Mouse (Mus musculus): Measurements from ENCODE around the gene Gm49380. TPM values are rescaled to one million over a fixed set of nuclear protein-coding genes. Genes with fewer than 3 reads are reported as not detected.
A peak's percentile ranks its signal among the peaks of the same experiment; 100 is the strongest.

Gene Gm49380
- polyA plus RNA-seq, 1 experiment from 2014 or later: 0.10 TPM

DNA sequence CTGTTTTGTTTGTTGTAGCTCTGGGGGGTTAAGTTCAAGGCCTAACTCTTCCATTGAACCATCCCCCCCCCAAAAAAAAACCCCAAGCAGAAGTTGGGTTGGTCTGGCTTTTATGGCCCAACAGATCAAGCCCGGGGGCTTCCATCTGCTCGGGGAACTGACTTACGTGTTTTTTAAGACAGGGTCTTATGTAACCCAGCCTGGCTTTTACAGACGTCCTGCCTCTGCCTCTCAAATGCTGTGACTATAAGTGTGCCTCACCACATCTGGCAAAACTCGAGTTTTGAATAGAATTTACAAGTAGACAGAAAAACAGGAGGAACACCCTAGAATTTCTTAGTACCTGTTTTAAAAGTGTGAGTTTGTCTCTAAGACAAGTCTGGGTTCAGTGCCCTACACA lies 31.7 kb downstream of the Gm49380 start:
- Histone ChIP-seq H3K9me3 (replicated peaks; ENCODE audit: control insufficient read depth, low read length, poor library complexity, severe bottlenecking) (no peaks in the 10 kb centered on the region), H3K4me2 (ENCODE audit: low read length) (no peak overlapping the region), H3K27ac (ENCODE audit: low read length) (no peak overlapping the region), H3K4me1 (ENCODE audit: control insufficient read depth, insufficient read depth, low read length) (peaks cover 12% of the 10 kb centered on the region), H3K36me3 (ENCODE audit: control insufficient read depth, insufficient read depth, low read length) (no peaks in the 10 kb centered on the region), H3K27me3 (ENCODE audit: control insufficient read depth, insufficient read depth, low read depth, low read length) (peaks cover 21% of the 10 kb centered on the region), H3K9ac (ENCODE audit: low read depth, low read length) (no peak overlapping the region), H3K4me3 (ENCODE audit: low read depth, low read length) (no peak overlapping the region)
- ATAC-seq: no peak
- 71% methylated on average over 5 of the region's 5 CpGs for WGBS

DNA sequence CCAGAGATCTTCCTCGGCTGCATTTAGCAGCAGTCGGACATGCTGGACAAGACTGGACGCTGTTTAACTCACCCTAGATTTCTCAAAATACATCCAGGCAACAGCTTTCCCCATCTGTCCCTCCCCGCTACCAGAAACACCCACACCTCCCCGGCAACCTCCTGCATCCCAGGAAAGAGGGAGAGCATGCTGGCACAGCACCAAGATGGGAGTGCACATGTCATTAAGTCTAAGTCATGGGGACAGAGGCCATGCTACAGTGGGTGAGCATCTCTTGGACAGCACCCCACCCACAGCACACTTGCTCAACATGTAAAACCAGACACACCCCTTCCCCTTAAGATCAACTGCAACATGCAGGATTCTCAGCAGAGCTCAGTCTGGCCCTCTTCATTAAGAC lies 32.3 kb downstream of the Gm49380 start:
- no peak for ATAC-seq
- WGBS: 87% methylated on average over 5 of the region's 5 CpGs
- Histone ChIP-seq H3K4me1 (ENCODE audit: control insufficient read depth, insufficient read depth, low read length) (peaks cover 12% of the 10 kb centered on the region), H3K9me3 (replicated peaks; ENCODE audit: control insufficient read depth, low read length, poor library complexity, severe bottlenecking) (no peaks in the 10 kb centered on the region), H3K4me2 (ENCODE audit: low read length) (no peak overlapping the region), H3K27ac (ENCODE audit: low read length) (no peak overlapping the region), H3K9ac (ENCODE audit: low read depth, low read length) (no peak overlapping the region), H3K36me3 (ENCODE audit: control insufficient read depth, insufficient read depth, low read length) (no peaks in the 10 kb centered on the region), H3K27me3 (ENCODE audit: control insufficient read depth, insufficient read depth, low read depth, low read length) (peaks cover 15% of the 10 kb centered on the region), H3K4me3 (ENCODE audit: low read depth, low read length) (no peak overlapping the region)

DNA sequence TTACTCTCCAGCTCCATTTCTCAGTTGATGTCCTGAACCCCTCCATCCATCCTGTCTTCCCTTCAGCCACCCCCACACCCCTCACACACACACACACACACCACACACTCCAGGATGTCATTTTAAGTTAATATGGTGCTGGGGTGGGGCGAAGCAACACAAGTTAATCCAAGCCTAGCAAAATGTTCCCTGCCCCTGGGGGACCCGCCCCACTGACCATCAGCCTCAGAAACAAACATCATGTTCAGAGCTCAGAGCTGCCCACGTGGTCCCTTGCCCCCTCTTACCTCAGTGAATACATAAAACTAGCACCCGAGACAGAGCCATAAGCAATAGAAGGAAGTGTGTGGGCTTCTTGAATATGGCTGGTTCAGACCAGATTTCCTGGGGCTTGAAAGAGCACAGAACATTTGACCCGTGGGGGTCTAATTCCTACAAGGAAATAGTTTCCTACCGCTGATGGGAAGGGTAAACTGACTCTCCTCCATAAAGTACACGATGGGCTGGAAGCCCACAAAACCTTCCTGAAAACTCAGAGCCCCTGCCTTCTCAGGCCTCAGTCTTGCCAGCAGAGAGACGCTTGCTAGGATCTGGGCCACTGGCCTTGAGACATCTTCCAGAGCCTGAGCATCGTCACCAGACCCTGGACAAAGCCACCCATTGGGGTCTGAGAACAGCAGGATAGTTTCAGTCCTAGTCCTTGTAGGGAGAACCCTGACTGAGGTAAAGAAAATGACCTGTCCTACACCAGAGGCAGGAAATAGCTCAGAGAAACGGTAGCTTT lies 33.1 kb downstream of the Gm49380 start:
- Histone ChIP-seq H3K36me3 (ENCODE audit: control insufficient read depth, insufficient read depth, low read length) (no peaks in the 10 kb centered on the region), H3K4me2 (ENCODE audit: low read length) (no peak overlapping the region), H3K9me3 (replicated peaks; ENCODE audit: control insufficient read depth, low read length, poor library complexity, severe bottlenecking) (no peaks in the 10 kb centered on the region), H3K9ac (ENCODE audit: low read depth, low read length) (no peak overlapping the region), H3K27ac (ENCODE audit: low read length) (no peak overlapping the region), H3K4me3 (ENCODE audit: low read depth, low read length) (no peak overlapping the region), H3K4me1 (ENCODE audit: control insufficient read depth, insufficient read depth, low read length) (peaks cover 12% of the 10 kb centered on the region), H3K27me3 (ENCODE audit: control insufficient read depth, insufficient read depth, low read depth, low read length) (peaks cover 8% of the 10 kb centered on the region; the same call in 1 of the 2 replicates)
- WGBS: 75% methylated on average over 10 of the region's 10 CpGs
- ATAC-seq: no peak

DNA sequence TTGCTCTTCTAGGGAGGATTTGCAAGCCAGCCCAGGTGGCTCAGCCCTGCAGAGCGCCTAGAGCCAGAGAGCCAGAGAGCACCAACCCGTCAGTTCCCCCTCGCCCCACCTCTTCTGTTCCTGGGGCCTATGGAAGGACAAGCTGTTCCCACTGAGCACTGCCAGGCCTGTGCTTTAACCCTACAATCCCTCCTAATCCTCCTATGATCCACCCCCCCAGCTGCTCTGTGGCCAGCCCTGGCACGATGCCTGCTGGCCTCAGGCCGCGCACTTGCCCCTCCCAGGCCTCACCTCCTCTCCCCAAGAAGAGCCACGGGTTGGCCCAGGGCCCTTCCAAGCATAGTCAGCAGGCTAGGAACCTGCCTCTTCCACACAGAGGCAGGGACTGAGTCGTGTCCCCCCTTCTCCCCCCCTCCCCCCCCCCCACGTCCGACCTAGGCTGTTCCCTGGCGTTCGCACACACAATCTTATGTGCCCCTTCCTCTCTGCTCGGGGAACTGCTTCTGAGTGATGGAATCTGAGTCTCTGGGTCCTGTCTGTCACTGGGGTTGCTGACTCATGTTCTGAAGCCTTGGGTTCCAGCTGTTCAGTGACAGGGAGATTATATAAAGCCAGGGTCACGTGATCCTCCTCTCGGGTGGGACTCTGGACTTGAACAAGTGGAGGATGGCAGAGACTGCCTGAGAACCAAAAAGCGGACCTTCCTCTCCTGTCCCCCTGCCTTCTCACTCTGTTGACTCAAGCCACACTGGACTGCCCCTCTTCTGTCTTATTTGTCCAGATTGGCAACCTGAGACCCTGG lies 34.1 kb downstream of the Gm49380 start:
- Histone ChIP-seq H3K36me3 (ENCODE audit: control insufficient read depth, insufficient read depth, low read length) (no peaks in the 10 kb centered on the region), H3K27ac (ENCODE audit: low read length) (no peak overlapping the region), H3K4me2 (ENCODE audit: low read length) (no peak overlapping the region), H3K4me1 (ENCODE audit: control insufficient read depth, insufficient read depth, low read length) (peaks cover 7% of the 10 kb centered on the region), H3K27me3 (ENCODE audit: control insufficient read depth, insufficient read depth, low read depth, low read length) (peaks cover 8% of the 10 kb centered on the region; the same call in 1 of the 2 replicates), H3K4me3 (ENCODE audit: low read depth, low read length) (no peak overlapping the region), H3K9ac (ENCODE audit: low read depth, low read length) (no peak overlapping the region), H3K9me3 (replicated peaks; ENCODE audit: control insufficient read depth, low read length, poor library complexity, severe bottlenecking) (no peaks in the 10 kb centered on the region)
- peak; percentile 73; the same call in 1 of the 2 replicates for ATAC-seq
- whole genome bisulfite sequencing: 20% methylated on average over 14 of the region's 16 CpGs

DNA sequence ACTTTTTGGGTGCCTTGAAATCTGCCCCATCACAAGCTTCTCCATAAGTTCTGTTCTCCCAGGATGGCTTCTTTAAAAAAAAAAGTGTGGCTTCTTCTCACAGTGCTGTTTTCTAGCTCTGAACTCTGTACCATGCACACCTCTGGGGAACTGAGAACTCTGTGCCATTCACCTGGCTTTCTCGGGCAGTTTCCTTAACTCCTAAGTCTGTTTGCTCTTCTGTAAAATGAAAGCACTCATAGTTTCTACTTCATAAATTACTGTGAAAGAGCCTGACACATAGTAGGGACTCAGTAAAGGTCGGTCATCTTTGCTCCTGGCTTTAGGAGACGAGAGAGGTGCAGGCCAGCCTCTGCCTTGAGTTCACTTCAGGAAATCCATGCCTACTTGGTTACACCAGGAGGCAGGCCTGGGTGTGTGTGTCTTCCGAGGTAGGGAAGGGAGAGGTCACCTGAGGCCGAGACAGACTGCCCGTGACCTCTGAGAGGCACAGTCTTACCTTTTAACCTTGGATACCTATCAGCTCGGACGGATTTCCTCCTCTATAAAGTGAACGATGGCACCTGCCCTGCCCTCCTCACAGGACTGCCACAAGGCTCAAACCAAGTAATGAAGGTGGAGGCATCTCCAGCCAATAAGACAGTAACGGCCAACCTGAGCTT lies 35.0 kb downstream of the Gm49380 start:
- Histone ChIP-seq H3K27me3 (ENCODE audit: control insufficient read depth, insufficient read depth, low read depth, low read length) (peaks cover 8% of the 10 kb centered on the region; the same call in 1 of the 2 replicates), H3K27ac (ENCODE audit: low read length) (no peak overlapping the region), H3K4me3 (ENCODE audit: low read depth, low read length) (no peak overlapping the region), H3K9me3 (replicated peaks; ENCODE audit: control insufficient read depth, low read length, poor library complexity, severe bottlenecking) (no peaks in the 10 kb centered on the region), H3K36me3 (ENCODE audit: control insufficient read depth, insufficient read depth, low read length) (no peaks in the 10 kb centered on the region), H3K9ac (ENCODE audit: low read depth, low read length) (no peak overlapping the region), H3K4me1 (ENCODE audit: control insufficient read depth, insufficient read depth, low read length) (no peaks in the 10 kb centered on the region; the same call in 1 of the 2 replicates), H3K4me2 (ENCODE audit: low read length) (no peak overlapping the region)
- no peak for ATAC-seq
- WGBS: 84% methylated on average over 10 of the region's 10 CpGs

DNA sequence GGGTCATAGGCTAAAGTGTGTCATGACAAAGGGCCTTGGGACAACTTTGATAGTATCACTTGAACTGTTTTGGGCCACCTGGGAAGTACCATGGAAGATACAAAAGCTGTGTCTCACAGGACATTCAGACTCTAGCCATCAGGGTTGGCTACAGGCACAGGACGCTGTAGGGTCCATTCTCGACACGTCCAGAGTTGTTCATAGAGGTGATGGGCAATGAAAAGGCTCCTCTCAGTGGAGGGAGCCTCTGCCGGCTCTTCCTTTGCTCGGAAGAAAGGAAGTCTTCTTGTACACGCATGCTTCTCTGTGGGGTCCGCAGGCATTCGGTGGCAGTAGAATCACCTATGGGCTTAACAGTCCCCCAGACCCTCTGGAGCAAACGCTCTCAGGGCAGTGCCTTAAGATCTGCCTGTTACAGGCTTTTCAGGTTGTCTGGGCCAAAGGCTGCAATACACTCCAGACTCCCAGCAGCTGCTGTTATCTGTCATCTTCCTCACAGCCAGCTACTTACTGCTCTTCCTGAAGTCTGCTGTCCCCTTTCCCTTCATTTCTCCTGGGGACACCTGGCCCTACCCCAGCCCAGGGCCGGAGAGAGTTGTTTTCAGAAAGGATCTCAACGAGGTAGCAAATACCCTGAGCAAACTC lies 35.9 kb downstream of the Gm49380 start:
- H3K36me3 ChIP-seq (ENCODE audit: control insufficient read depth, insufficient read depth, low read length): no peaks in the 10 kb centered on the region
- H3K4me1 ChIP-seq (ENCODE audit: control insufficient read depth, insufficient read depth, low read length): no peaks in the 10 kb centered on the region; the same call in 1 of the 2 replicates
- H3K27ac ChIP-seq (ENCODE audit: low read length): no peak overlapping the region
- no peak for ATAC-seq
- 0 out of 2 replicates have a peak overlapping the region, but pooled peaks have one; percentile 10 for H3K4me2 ChIP-seq (ENCODE audit: low read length)
- no peak overlapping the region for H3K9ac ChIP-seq (ENCODE audit: low read depth, low read length)
- no peaks in the 10 kb centered on the region for H3K9me3 ChIP-seq (replicated peaks; ENCODE audit: control insufficient read depth, low read length, poor library complexity, severe bottlenecking)
- H3K27me3 ChIP-seq (ENCODE audit: control insufficient read depth, insufficient read depth, low read depth, low read length): peaks cover 5% of the 10 kb centered on the region; the same call in 1 of the 2 replicates
- H3K4me3 ChIP-seq (ENCODE audit: low read depth, low read length): no peak overlapping the region
- 87% methylated on average over 11 of the region's 11 CpGs for WGBS

DNA sequence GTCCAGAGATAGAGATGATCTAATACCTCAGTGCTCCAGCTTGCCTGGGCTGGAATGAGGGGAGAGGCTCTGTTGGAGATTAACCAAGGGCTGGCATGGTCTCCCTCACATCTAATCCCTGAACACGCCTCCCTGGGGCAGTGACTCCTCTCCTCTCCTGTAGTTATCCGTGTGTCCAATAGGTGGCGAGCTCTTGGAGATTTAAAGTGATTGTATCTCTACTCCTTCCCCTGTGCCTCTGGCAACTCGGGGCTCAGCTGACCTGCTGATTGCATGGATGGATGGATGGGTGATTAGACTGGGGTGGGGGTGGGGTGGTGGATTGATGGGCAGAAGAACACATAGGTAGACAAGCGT lies 36.6 kb downstream of the Gm49380 start:
- H3K27me3 ChIP-seq (ENCODE audit: control insufficient read depth, insufficient read depth, low read depth, low read length): no peaks in the 10 kb centered on the region
- no peak for ATAC-seq
- H3K4me3 ChIP-seq (ENCODE audit: low read depth, low read length): no peak overlapping the region
- H3K9ac ChIP-seq (ENCODE audit: low read depth, low read length): no peak overlapping the region
- H3K36me3 ChIP-seq (ENCODE audit: control insufficient read depth, insufficient read depth, low read length): no peaks in the 10 kb centered on the region
- H3K27ac ChIP-seq (ENCODE audit: low read length): no peak overlapping the region
- peak overlapping the region; percentile 10; the same call in 1 of the 2 replicates for H3K4me2 ChIP-seq (ENCODE audit: low read length)
- WGBS: 19% methylated on average over 5 of the region's 5 CpGs
- no peaks in the 10 kb centered on the region for H3K9me3 ChIP-seq (replicated peaks; ENCODE audit: control insufficient read depth, low read length, poor library complexity, severe bottlenecking)
- H3K4me1 ChIP-seq (ENCODE audit: control insufficient read depth, insufficient read depth, low read length): no peaks in the 10 kb centered on the region; the same call in 1 of the 2 replicates

DNA sequence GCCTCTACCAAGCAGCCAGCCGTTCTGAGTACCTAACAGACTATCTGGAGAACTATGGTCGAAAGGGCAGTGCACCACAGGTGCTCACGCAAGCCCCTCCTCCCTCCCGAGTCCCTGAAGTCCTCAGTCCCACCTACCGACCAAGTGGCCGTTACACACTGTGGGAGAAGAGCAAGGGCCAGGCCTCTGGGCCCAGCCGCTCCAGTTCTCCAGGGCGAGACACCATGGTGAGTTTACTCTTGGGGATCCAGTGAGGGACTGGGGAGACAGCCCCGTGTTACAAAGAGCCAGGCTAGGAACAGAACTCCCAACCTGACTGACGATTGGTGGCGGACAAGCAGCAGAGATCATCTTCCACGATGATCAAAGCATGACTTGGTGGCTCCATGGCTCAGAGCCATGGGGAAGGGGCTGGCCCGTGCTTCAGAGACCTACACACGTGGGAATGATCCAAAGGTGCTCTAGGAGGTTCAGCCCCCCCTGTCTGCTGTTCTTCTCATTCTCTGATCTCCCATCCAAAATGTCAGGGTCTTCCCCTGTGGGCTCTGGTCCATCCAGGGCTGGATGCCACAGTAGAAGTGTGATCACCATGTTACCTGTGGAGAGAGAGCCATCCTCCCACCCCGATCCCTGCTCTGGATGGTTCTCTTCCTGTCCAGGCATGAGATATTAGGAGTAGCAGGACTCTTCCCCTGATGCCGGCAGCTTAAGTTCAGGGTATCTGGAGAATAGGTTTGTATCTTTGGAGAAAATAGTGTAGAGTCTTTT lies 37.1 kb downstream of the Gm49380 start:
- H3K9ac ChIP-seq (ENCODE audit: low read depth, low read length): no peak overlapping the region
- no peaks in the 10 kb centered on the region for H3K9me3 ChIP-seq (replicated peaks; ENCODE audit: control insufficient read depth, low read length, poor library complexity, severe bottlenecking)
- 64% methylated on average over 16 of the region's 16 CpGs for WGBS
- no peaks in the 10 kb centered on the region for H3K27me3 ChIP-seq (ENCODE audit: control insufficient read depth, insufficient read depth, low read depth, low read length)
- H3K4me3 ChIP-seq (ENCODE audit: low read depth, low read length): no peak overlapping the region
- H3K4me1 ChIP-seq (ENCODE audit: control insufficient read depth, insufficient read depth, low read length): no peaks in the 10 kb centered on the region; the same call in 1 of the 2 replicates
- H3K27ac ChIP-seq (ENCODE audit: low read length): no peak overlapping the region
- no peaks in the 10 kb centered on the region for H3K36me3 ChIP-seq (ENCODE audit: control insufficient read depth, insufficient read depth, low read length)
- no peak overlapping the region for H3K4me2 ChIP-seq (ENCODE audit: low read length)
- no peak for ATAC-seq

Measured in midbrain, embryonic 16.5 days (tissue).